13 mouse cellular contexts compared by ENCODE assay signal in genomic region chr10:121425506-121426025, GRCm38 (mm10). TPM values are rescaled to one million over a fixed set of nuclear protein-coding genes. Genes with fewer than 3 reads are reported as not detected.
DNase-seq lines count a peak whose midpoint lies in the region; ATAC-seq lines count a peak whose summit lies in the region.
"Had no signal": no experiment of that assay in that cellular context is flagged by ENCODE, and none has a peak within 500 bp of the region (broad histone marks: within the 10 kb centered on the region; RNA-seq: fewer than 3 reads in every experiment).

No protein-coding gene starts in this region.

- no peak overlapping the region for H3K4me3 ChIP-seq in kidney, embryonic 14.5 days (ENCODE audit: low read length)
- no peak overlapping the region for H3K4me3 ChIP-seq in intestine, embryonic 14.5 days (ENCODE audit: low read depth, low read length)
- H3K4me3 ChIP-seq: hindbrain, embryonic 15.5 days; midbrain, embryonic 13.5 days had no signal

- H3K9ac ChIP-seq in kidney, embryonic 14.5 days (ENCODE audit: low read depth, low read length): no peak overlapping the region
- no peak overlapping the region for H3K9ac ChIP-seq in intestine, embryonic 14.5 days (ENCODE audit: low read length)
- H3K9ac ChIP-seq: hindbrain, embryonic 15.5 days; midbrain, embryonic 13.5 days had no signal

- no peak for DNase-seq in kidney, postnatal 36 days
- DNase-seq in retina, postnatal 1 day: peak; percentile 57
- no peak for DNase-seq in retina, embryonic 14.5 days (ENCODE audit: low spot score)
- DNase-seq in intestine, embryonic 14.5 days (ENCODE audit: low spot score): no peak
- no peak for DNase-seq in testis, postnatal 14 days (ENCODE audit: low spot score)
- no peak for DNase-seq in frontal cortex, adult 2 months (ENCODE audit: extremely low spot score in 1 of 2, low spot score in 1 of 2)
- no peak for DNase-seq in ovary, postnatal 36 days (ENCODE audit: low spot score)
- DNase-seq: cerebellum, adult 9-11 months; spleen, adult 18-20 months had no signal

- H3K27ac ChIP-seq in kidney, embryonic 14.5 days (ENCODE audit: low read depth, low read length): 0 out of 2 replicates have a peak overlapping the region, but pooled peaks have one; percentile 19
- H3K27ac ChIP-seq in intestine, embryonic 14.5 days (ENCODE audit: low read depth): peak overlapping the region; percentile 6; the same call in 1 of the 2 replicates
- H3K27ac ChIP-seq: hindbrain, embryonic 15.5 days; midbrain, embryonic 13.5 days had no signal

- no peak overlapping the region for H3K4me2 ChIP-seq in kidney, embryonic 14.5 days (replicated peaks; ENCODE audit: low read depth, low read length)
- H3K4me2 ChIP-seq in intestine, embryonic 14.5 days (ENCODE audit: low read length): no peak overlapping the region
- H3K4me2 ChIP-seq: hindbrain, embryonic 15.5 days; midbrain, embryonic 13.5 days had no signal

- ATAC-seq in kidney, embryonic 14.5 days (ENCODE audit: low FRiP score, low TSS enrichment): no peak
- ATAC-seq in intestine, embryonic 14.5 days (replicated peaks; ENCODE audit: low FRiP score, low TSS enrichment, low read depth): no peak
- ATAC-seq: CD4-positive, CD25-positive, alpha-beta regulatory T cell, adult 4 months; midbrain, embryonic 13.5 days had no signal

- 70% methylated on average over 14 of the region's 14 CpGs for WGBS in kidney, embryonic 14.5 days
- 63% methylated on average over 14 of the region's 14 CpGs for WGBS in intestine, embryonic 14.5 days

- peaks cover 61% of the 10 kb centered on the region for H3K4me1 ChIP-seq in kidney, embryonic 14.5 days (ENCODE audit: control insufficient read depth, insufficient read depth, low read length)
- peaks cover 33% of the 10 kb centered on the region for H3K4me1 ChIP-seq in intestine, embryonic 14.5 days (replicated peaks; ENCODE audit: control insufficient read depth, insufficient read depth, low read length)

- H3K9me3 ChIP-seq in kidney, embryonic 14.5 days (ENCODE audit: control insufficient read depth, low read length): no peaks in the 10 kb centered on the region
- no peaks in the 10 kb centered on the region for H3K9me3 ChIP-seq in intestine, embryonic 14.5 days (ENCODE audit: control insufficient read depth, low read length)
- H3K9me3 ChIP-seq: hindbrain, embryonic 15.5 days; midbrain, embryonic 13.5 days had no signal

- H3K27me3 ChIP-seq in kidney, embryonic 14.5 days (ENCODE audit: control insufficient read depth, insufficient read depth, low read length): no peaks in the 10 kb centered on the region
- no peaks in the 10 kb centered on the region for H3K27me3 ChIP-seq in intestine, embryonic 14.5 days (replicated peaks; ENCODE audit: control insufficient read depth, insufficient read depth, low read length)
- H3K27me3 ChIP-seq: hindbrain, embryonic 15.5 days; midbrain, embryonic 13.5 days had no signal

- H3K36me3 ChIP-seq in kidney, embryonic 14.5 days (ENCODE audit: control insufficient read depth, insufficient read depth, low read length): no peaks in the 10 kb centered on the region
- no peaks in the 10 kb centered on the region for H3K36me3 ChIP-seq in intestine, embryonic 14.5 days (ENCODE audit: control insufficient read depth, insufficient read depth, low read length)
- H3K36me3 ChIP-seq: hindbrain, embryonic 15.5 days; midbrain, embryonic 13.5 days had no signal

RNA-seq across cellular contexts. Expression of gene Rassf3, which starts 50.6 kb away (rescaled TPM):
- polyA plus RNA-seq in kidney, embryonic 14.5 days (2014; fragmentation: Nextera tagmentation; extraction: Ambion mirVana): 8.9 and 13.5 TPM in 2 replicates
- polyA plus RNA-seq in intestine, embryonic 14.5 days (2014; fragmentation: Nextera tagmentation; extraction: Ambion mirVana): 20.9 and 24.6 TPM in 2 replicates
- polyA plus RNA-seq in frontal cortex, adult 2 months (2012; rRNA removed): 18.0 and 21.5 TPM in 2 replicates
